Mouse (Mus musculus) myocyte (in vitro differentiated cells): ENCODE data around the gene Gm4969. TPM values are rescaled to one million over a fixed set of nuclear protein-coding genes. Genes with fewer than 3 reads are reported as not detected.

Source experiments
- H3K27me3 ChIP-seq: one replicate; pipeline ENCODE4 v1.6.1; 2011; ENCODE audit not compliant: control insufficient read depth, insufficient read depth, insufficient read length
- H3K36me3 ChIP-seq: one replicate; pipeline ENCODE4 v1.6.1; 2011; ENCODE audit not compliant: control insufficient read depth, insufficient read depth
- H3K4me2 ChIP-seq: one replicate; pipeline ENCODE4 v1.6.1; 2011; ENCODE audit warnings: low read depth, control low read depth
- H3K4me3 ChIP-seq: one replicate; pipeline ENCODE4 v1.5.1; 2011; ENCODE audit warnings: mild to moderate bottlenecking, control low read depth, moderate library complexity
- H3K79me2 ChIP-seq: one replicate; pipeline ENCODE4 v1.6.1; 2011; ENCODE audit not compliant: control insufficient read depth, insufficient read depth
- H3ac ChIP-seq: one replicate; pipeline ENCODE4 v1.6.1; 2011; ENCODE audit not compliant: control insufficient read depth, insufficient read length
- CEBPB ChIP-seq: IDR thresholded peaks from 2 replicates; pipeline ENCODE4 v1.6.1; 2011; ENCODE audit warnings: mild to moderate bottlenecking, moderate library complexity; ENCODE audit not compliant: poor library complexity, insufficient read depth, severe bottlenecking
- E2F4 ChIP-seq: IDR thresholded peaks from one replicate; pipeline ENCODE4 v1.6.1; 2011; ENCODE audit warnings: mild to moderate bottlenecking, control low read depth, moderate library complexity; ENCODE audit not compliant: insufficient read depth
- MAX ChIP-seq: IDR thresholded peaks from one replicate; pipeline ENCODE4 v1.6.1; 2011; ENCODE audit warnings: low read depth, mild to moderate bottlenecking, control low read depth
- MYOD1 ChIP-seq, 3 experiments: IDR thresholded peaks; one replicate each; pipeline ENCODE4 v1.6.1; 2011; ENCODE audit warnings: control low read depth in 2 of 3, low read depth in 2 of 3, mild to moderate bottlenecking in 2 of 3, moderate library complexity in 1 of 3; ENCODE audit not compliant: insufficient read length in 2 of 3, control insufficient read depth in 1 of 3
- MYOG ChIP-seq, 3 experiments: IDR thresholded peaks; one replicate each; pipeline ENCODE4 v1.6.1; 2011; ENCODE audit warnings: control low read depth in 2 of 3, low read depth in 2 of 3, mild to moderate bottlenecking in 2 of 3; ENCODE audit not compliant: insufficient read length in 2 of 3, control insufficient read depth in 1 of 3, insufficient read depth in 1 of 3
- POLR2A ChIP-seq: IDR thresholded peaks from one replicate; pipeline ENCODE4 v1.6.1; 2011; ENCODE audit warnings: low read depth, mild to moderate bottlenecking, control low read depth, moderate library complexity; ENCODE audit not compliant: insufficient read length
- POLR2AphosphoS2 ChIP-seq: IDR thresholded peaks from one replicate; pipeline ENCODE4 v1.6.1; 2011; ENCODE audit warnings: low read depth, control low read depth; ENCODE audit not compliant: insufficient read length
- REST ChIP-seq: IDR thresholded peaks from one replicate; pipeline ENCODE4 v1.6.1; 2011; ENCODE audit warnings: mild to moderate bottlenecking, control low read depth, moderate library complexity; ENCODE audit not compliant: insufficient read depth, insufficient read length
- SRF ChIP-seq: IDR thresholded peaks from one replicate; pipeline ENCODE4 v1.6.1; 2011; ENCODE audit warnings: low read depth; ENCODE audit not compliant: control insufficient read depth, insufficient read length
- TCF12 ChIP-seq: IDR thresholded peaks from one replicate; pipeline ENCODE4 v1.6.1; 2011; ENCODE audit warnings: mild to moderate bottlenecking, control low read depth; ENCODE audit not compliant: poor library complexity, insufficient read depth, severe bottlenecking
- TCF3 ChIP-seq: IDR thresholded peaks from one replicate; pipeline ENCODE4 v1.6.1; 2011; ENCODE audit warnings: low read depth, control low read depth; ENCODE audit not compliant: insufficient read length
- USF1 ChIP-seq: IDR thresholded peaks from one replicate; pipeline ENCODE4 v1.6.1; 2011; ENCODE audit warnings: low read depth, mild to moderate bottlenecking, control low read depth, moderate library complexity
- polyA plus RNA-seq: library from polyadenylated mRNA; unstranded; fragments of >200 nt; fragmentation: generic; extraction: Trizol; gene quantifications from one replicate; pipeline ENCODE4 v1.2.1, GENCODE M21; 2012; ENCODE audit warnings: missing spikeins

The Gm4969 gene
- polyA plus RNA-seq, 1 experiment: not detected

- no peaks in the 10 kb centered on the region for H3K79me2 ChIP-seq
- H3K4me2 ChIP-seq: no peak overlapping the region
- no peak overlapping the region for H3ac ChIP-seq
- no peak overlapping the region for H3K4me3 ChIP-seq
- TF ChIP-seq MYOD1 (IDR thresholded peaks at IDR 0.05; ENCODE audit: control insufficient read depth in 1 of 3, insufficient read length in 2 of 3, low read depth in 2 of 3) (no peak), POLR2A (no peak), TCF12 (no peak), CEBPB (no peak), USF1 (no peak)
- H3K36me3 ChIP-seq: no peaks in the 10 kb centered on the region
- peaks cover 19% of the 10 kb centered on the region for H3K27me3 ChIP-seq
Measured at GRCm38 (mm10) chr7:19068707-19069106, 49.5 kb downstream of the Gm4969 start.

- Histone ChIP-seq H3K4me2 (no peak overlapping the region), H3K36me3 (no peaks in the 10 kb centered on the region), H3K4me3 (no peak overlapping the region), H3K79me2 (no peaks in the 10 kb centered on the region), H3ac (no peak overlapping the region), H3K27me3 (peaks cover 19% of the 10 kb centered on the region)
- no peak for TF ChIP-seq POLR2AphosphoS2
- TF ChIP-seq MYOG (IDR thresholded peaks at IDR 0.05; ENCODE audit: control insufficient read depth in 1 of 3, insufficient read depth in 1 of 3, insufficient read length in 2 of 3, low read depth in 2 of 3): no peak
- no peak for TF ChIP-seq TCF3
- no peak for TF ChIP-seq POLR2A
- no peak for TF ChIP-seq TCF12
- no peak for TF ChIP-seq REST
- TF ChIP-seq CEBPB: no peak
- no peak for TF ChIP-seq E2F4
- TF ChIP-seq SRF: no peak
- no peak for TF ChIP-seq MAX
- no peak for TF ChIP-seq MYOD1 (IDR thresholded peaks at IDR 0.05; ENCODE audit: control insufficient read depth in 1 of 3, insufficient read length in 2 of 3, low read depth in 2 of 3)
- TF ChIP-seq USF1: no peak
Measured at GRCm38 (mm10) chr7:19067935-19068334, 50.2 kb downstream of the Gm4969 start.

- H3K4me3 ChIP-seq: no peak overlapping the region
- no peaks in the 10 kb centered on the region for H3K36me3 ChIP-seq
- no peaks in the 10 kb centered on the region for H3K79me2 ChIP-seq
- H3K4me2 ChIP-seq: no peak overlapping the region
- TF ChIP-seq TCF12 (no peak), USF1 (no peak), MYOG (IDR thresholded peaks at IDR 0.05; ENCODE audit: control insufficient read depth in 1 of 3, insufficient read depth in 1 of 3, insufficient read length in 2 of 3, low read depth in 2 of 3) (no peak), MAX (no peak), CEBPB (no peak), E2F4 (no peak), SRF (no peak), POLR2A (no peak), TCF3 (no peak), POLR2AphosphoS2 (no peak), REST (no peak), MYOD1 (IDR thresholded peaks at IDR 0.05; ENCODE audit: control insufficient read depth in 1 of 3, insufficient read length in 2 of 3, low read depth in 2 of 3) (no peak)
- H3ac ChIP-seq: no peak overlapping the region
- peaks cover 19% of the 10 kb centered on the region for H3K27me3 ChIP-seq
Measured at GRCm38 (mm10) chr7:19067063-19067462, 51.1 kb downstream of the Gm4969 start.

- Histone ChIP-seq H3K4me2 (no peak overlapping the region), H3ac (no peak overlapping the region), H3K27me3 (peaks cover 19% of the 10 kb centered on the region), H3K36me3 (no peaks in the 10 kb centered on the region), H3K79me2 (no peaks in the 10 kb centered on the region), H3K4me3 (no peak overlapping the region)
- TF ChIP-seq MYOG (IDR thresholded peaks at IDR 0.05; ENCODE audit: control insufficient read depth in 1 of 3, insufficient read depth in 1 of 3, insufficient read length in 2 of 3, low read depth in 2 of 3): no peak
- TF ChIP-seq USF1: no peak
- no peak for TF ChIP-seq POLR2A
- no peak for TF ChIP-seq MYOD1 (IDR thresholded peaks at IDR 0.05; ENCODE audit: control insufficient read depth in 1 of 3, insufficient read length in 2 of 3, low read depth in 2 of 3)
- no peak for TF ChIP-seq CEBPB
- TF ChIP-seq REST: no peak
- TF ChIP-seq TCF3: no peak
- no peak for TF ChIP-seq POLR2AphosphoS2
- no peak for TF ChIP-seq MAX
- no peak for TF ChIP-seq TCF12
- no peak for TF ChIP-seq SRF
- no peak for TF ChIP-seq E2F4
Measured at GRCm38 (mm10) chr7:19065896-19066295, 52.3 kb downstream of the Gm4969 start.

GRCm38 (mm10) chr7:19057405-19057804 lies 60.8 kb downstream of the Gm4969 start:
- no peaks in the 10 kb centered on the region for H3K27me3 ChIP-seq
- H3ac ChIP-seq: no peak overlapping the region
- no peaks in the 10 kb centered on the region for H3K36me3 ChIP-seq
- H3K79me2 ChIP-seq: no peaks in the 10 kb centered on the region
- no peak overlapping the region for H3K4me2 ChIP-seq
- H3K4me3 ChIP-seq: no peak overlapping the region
- TF ChIP-seq MAX (no peak), E2F4 (no peak), SRF (no peak), CEBPB (no peak), MYOG (IDR thresholded peaks at IDR 0.05; ENCODE audit: control insufficient read depth in 1 of 3, insufficient read depth in 1 of 3, insufficient read length in 2 of 3, low read depth in 2 of 3) (no peak), TCF12 (no peak), POLR2A (no peak), POLR2AphosphoS2 (no peak), REST (no peak), MYOD1 (IDR thresholded peaks at IDR 0.05; ENCODE audit: control insufficient read depth in 1 of 3, insufficient read length in 2 of 3, low read depth in 2 of 3) (no peak), USF1 (no peak), TCF3 (no peak)
